Mouse (Mus musculus) heart, postnatal 0 days (tissue): ENCODE data around the gene Myo5c. TPM values are rescaled to one million over a fixed set of nuclear protein-coding genes. Genes with fewer than 3 reads are reported as not detected.

ENCODE experiments used
- ATAC-seq: fragments of 200-750 bp; cut with Nextera tagmentation; 2 replicates; pipeline ENCODE4 v1.8.0; 2017; ENCODE audit warnings: low read depth, moderate number of reproducible peaks, moderate library complexity; ENCODE audit not compliant: insufficient read depth
- DNase-seq: peaks from one replicate; pipeline ENCODE4 v3.0.0-alpha.2; 2016; ENCODE audit warnings: low spot score
- H3K27ac ChIP-seq: fragments of 300-500 bp; sonication (generic); 2 replicates; pipeline ENCODE4 v1.5.1; 2014; ENCODE audit warnings: low read depth, mild to moderate bottlenecking
- H3K27me3 ChIP-seq: fragments of 300-500 bp; sonication (generic); 2 replicates; pipeline ENCODE4 v1.6.1; 2014; ENCODE audit warnings: low read length, mixed read lengths; ENCODE audit not compliant: control insufficient read depth, insufficient read depth
- H3K36me3 ChIP-seq: fragments of 300-500 bp; sonication (generic); replicated peaks from 2 replicates; pipeline ENCODE4 v1.6.1; 2014; ENCODE audit warnings: low read length, mixed read lengths; ENCODE audit not compliant: control insufficient read depth, insufficient read depth
- H3K4me1 ChIP-seq: fragments of 300-500 bp; sonication (generic); 2 replicates; pipeline ENCODE4 v1.6.1; 2014; ENCODE audit warnings: antibody characterized with exemption; ENCODE audit not compliant: control insufficient read depth, insufficient read depth
- H3K4me2 ChIP-seq: fragments of 300-500 bp; sonication (generic); 2 replicates; pipeline ENCODE4 v1.6.1; 2014; ENCODE audit warnings: low read depth, mild to moderate bottlenecking, low read length, moderate library complexity
- H3K4me3 ChIP-seq: fragments of 300-500 bp; sonication (generic); 2 replicates; pipeline ENCODE4 v1.5.1; 2014; ENCODE audit warnings: low read depth, low read length
- H3K9ac ChIP-seq: fragments of 300-500 bp; sonication (generic); replicated peaks from 2 replicates; pipeline ENCODE4 v1.6.1; 2014; ENCODE audit warnings: low read depth, low read length, mixed read lengths
- H3K9me3 ChIP-seq: fragments of 300-500 bp; sonication (generic); replicated peaks from 2 replicates; pipeline ENCODE4 v1.6.1; 2016; ENCODE audit warnings: low read length; ENCODE audit not compliant: control insufficient read depth
- CTCF ChIP-seq: IDR thresholded peaks from 2 replicates; pipeline ENCODE4 v1.5.1; 2016; ENCODE audit warnings: antibody characterized with exemption, control low read depth, low read depth
- EP300 ChIP-seq: IDR thresholded peaks from 2 replicates; pipeline ENCODE4 v1.6.1; 2016; ENCODE audit warnings: antibody characterized with exemption, low read depth
- WGBS: fragments of 180-500 bp; shearing (Covaris S2); extraction: QIAGEN DNeasy Blood & Tissue Kit; methylation state at CpG from one replicate; pipeline ENCODE4 v1.1.7; 2014; 5-methylcytosine and 5-hydroxymethylcytosine counted together
- polyA plus RNA-seq: library from polyadenylated mRNA; unstranded; fragments of >200 nt; fragmentation: Nextera tagmentation; extraction: Ambion mirVana; gene quantifications from 2 replicates; pipeline ENCODE4 v1.2.1, GENCODE M21; 2015
- total RNA-seq: library from RNA; depleted of rRNA; stranded (reverse); fragments of >200 nt; gene quantifications from 2 replicates; pipeline ENCODE4 v1.2.3, GENCODE M21; 2014; ENCODE audit warnings: low replicate concordance

Gene Myo5c
- total and polyA plus RNA-seq, 2 experiments from 2014 or later = 1.5 to 2.1 TPM

DNA sequence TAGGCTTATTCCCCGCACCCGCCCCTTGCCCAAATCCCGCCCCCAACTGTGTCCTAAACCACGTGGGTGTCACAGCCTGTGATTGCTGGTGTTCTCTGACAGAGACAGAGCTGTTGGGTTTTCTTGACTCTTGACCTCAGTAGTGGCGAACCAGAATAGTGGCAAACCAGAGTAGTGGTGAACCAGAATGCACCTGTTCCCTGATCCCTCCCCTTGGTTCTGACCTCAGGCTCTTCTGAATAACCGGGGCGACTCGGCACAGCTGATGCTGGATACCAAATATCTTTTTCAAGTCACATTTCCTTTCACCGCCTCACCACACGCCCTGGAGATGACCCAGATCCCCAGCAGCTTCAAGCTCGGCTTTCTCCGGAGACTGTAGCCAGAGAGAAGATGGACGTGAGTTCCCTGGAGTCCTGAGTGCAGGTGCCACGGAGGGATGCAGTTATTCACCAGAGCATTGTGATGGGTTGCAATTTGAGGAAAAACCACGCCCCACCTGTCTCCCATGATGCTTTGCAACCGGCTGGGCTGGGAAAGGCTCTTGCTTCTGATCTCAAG is 72.0 kb downstream of the Myo5c start:
- TF ChIP-seq EP300 (no peak), CTCF (no peak)

DNA sequence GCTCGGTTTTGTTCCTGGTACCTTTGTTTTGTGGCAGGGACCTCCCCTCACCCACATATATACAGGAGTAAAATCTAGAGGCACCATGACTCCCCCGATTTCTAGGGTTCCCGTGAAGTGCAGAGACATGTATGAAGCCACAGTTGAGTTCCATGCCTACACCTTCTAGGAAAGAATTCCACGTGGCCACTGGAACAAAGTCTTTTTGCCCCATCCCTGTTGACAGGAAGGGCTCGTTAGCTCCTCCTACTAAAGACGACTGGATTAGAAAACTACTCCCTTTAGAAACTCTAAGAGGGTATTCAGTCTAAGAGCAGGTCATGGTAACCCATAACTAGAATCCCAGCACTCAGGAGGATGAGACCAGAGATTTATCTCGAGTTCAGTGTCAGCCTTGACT is 72.5 kb downstream of the Myo5c start:
- no peak for TF ChIP-seq EP300
- TF ChIP-seq CTCF = no peak
- Histone ChIP-seq H3K4me2 (no peak overlapping the region), H3K4me3 (no peak overlapping the region), H3K9ac (no peak overlapping the region), H3K36me3 (no peaks in the 10 kb centered on the region), H3K4me1 (no peaks in the 10 kb centered on the region), H3K27me3 (no peaks in the 10 kb centered on the region), H3K9me3 (no peaks in the 10 kb centered on the region), H3K27ac (no peak overlapping the region)
- 29% methylated on average over 7 of the region's 7 CpGs for WGBS
- ATAC-seq = no peak
- DNase-seq = no peak

More for the DNA sequence above, 72.0 kb downstream of the Myo5c start:
- H3K36me3 ChIP-seq = no peaks in the 10 kb centered on the region
- no peak overlapping the region for H3K9ac ChIP-seq
- H3K4me3 ChIP-seq = no peak overlapping the region
- ATAC-seq (no peak), DNase-seq (no peak)
- WGBS = 28% methylated on average over 16 of the region's 16 CpGs
- H3K27me3 ChIP-seq = no peaks in the 10 kb centered on the region
- no peaks in the 10 kb centered on the region for H3K4me1 ChIP-seq
- no peaks in the 10 kb centered on the region for H3K9me3 ChIP-seq
- H3K27ac ChIP-seq = no peak overlapping the region
- H3K4me2 ChIP-seq = no peak overlapping the region; the same call in 1 of the 2 replicates

GRCm38 (mm10) chr9:75306126-75306898 is 74.5 kb downstream of the Myo5c start, which contains the start of gene Gnb5:
Gene Gnb5 (plus strand): TSS chr9:75306288.
- Histone ChIP-seq H3K27me3 (no peaks in the 10 kb centered on the region), H3K4me3 (no peak within 1 kb of the TSS), H3K4me1 (no peaks in the 10 kb centered on the region), H3K4me2 (no peak within 1 kb of the TSS), H3K9ac (no peak within 1 kb of the TSS), H3K36me3 (no peaks in the 10 kb centered on the region), H3K27ac (no peak within 1 kb of the TSS), H3K9me3 (no peaks in the 10 kb centered on the region)
- no peak for ATAC-seq
- TF ChIP-seq EP300 (no peak), CTCF (no peak)
- no peak for DNase-seq
- WGBS = 82% methylated on average over 11 of the region's 11 CpGs

DNA sequence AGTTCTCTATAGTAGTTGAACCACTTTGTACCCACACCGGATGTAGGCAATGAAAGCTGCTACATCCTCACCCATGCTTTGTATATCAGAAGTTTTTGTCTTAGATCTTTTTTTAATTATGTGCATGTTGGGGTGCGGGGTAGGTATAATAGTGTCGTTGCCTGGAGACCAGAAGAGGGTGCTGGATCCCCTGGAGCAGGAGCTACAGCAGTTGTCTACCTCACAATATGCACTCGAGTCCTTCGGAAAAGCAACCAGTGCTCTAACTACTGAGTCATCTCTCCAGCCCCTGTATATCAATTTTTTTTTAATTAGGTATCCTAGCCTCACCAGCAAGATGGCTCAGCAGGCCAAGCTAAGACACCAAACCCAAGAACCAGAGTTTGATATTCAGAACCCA is 75.2 kb downstream of the Myo5c start:
- TF ChIP-seq CTCF = no peak
- TF ChIP-seq EP300 = no peak
- DNase-seq (no peak), ATAC-seq (no peak)
- no peaks in the 10 kb centered on the region for H3K27me3 ChIP-seq
- no peaks in the 10 kb centered on the region for H3K4me1 ChIP-seq
- no peak overlapping the region for H3K27ac ChIP-seq
- no peaks in the 10 kb centered on the region for H3K36me3 ChIP-seq
- 79% methylated on average over 5 of the region's 5 CpGs for WGBS
- no peak overlapping the region for H3K9ac ChIP-seq
- no peak overlapping the region for H3K4me3 ChIP-seq
- H3K9me3 ChIP-seq = no peaks in the 10 kb centered on the region
- H3K4me2 ChIP-seq = no peak overlapping the region

DNA sequence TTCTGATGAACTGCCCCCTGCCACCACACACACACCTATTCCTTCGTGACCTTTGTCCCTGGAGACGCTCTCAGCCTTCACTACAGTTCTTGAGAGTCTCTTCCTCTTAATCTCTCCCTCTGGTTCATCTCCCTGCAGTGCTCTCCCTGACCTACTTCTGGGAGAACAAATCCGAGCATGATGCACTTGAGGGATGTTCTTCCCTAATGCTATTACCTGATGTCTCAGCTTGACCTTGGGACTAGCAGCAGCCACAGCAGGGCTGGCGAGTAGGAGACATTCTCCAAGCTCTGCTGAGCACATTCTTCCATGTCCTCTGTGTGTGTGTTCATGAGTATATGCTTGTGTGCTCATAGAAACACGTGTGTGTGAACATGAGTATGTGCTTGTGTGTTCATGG is 76.8 kb downstream of the Myo5c start:
- no peaks in the 10 kb centered on the region for H3K4me1 ChIP-seq
- no peak for TF ChIP-seq CTCF
- TF ChIP-seq EP300 = no peak
- H3K27me3 ChIP-seq = no peaks in the 10 kb centered on the region
- 59% methylated on average over 5 of the region's 5 CpGs for WGBS
- H3K9me3 ChIP-seq = no peaks in the 10 kb centered on the region
- no peak overlapping the region for H3K4me2 ChIP-seq
- H3K36me3 ChIP-seq = no peaks in the 10 kb centered on the region
- no peak overlapping the region for H3K4me3 ChIP-seq
- DNase-seq (no peak), ATAC-seq (no peak)
- no peak overlapping the region for H3K9ac ChIP-seq
- H3K27ac ChIP-seq = no peak overlapping the region

DNA sequence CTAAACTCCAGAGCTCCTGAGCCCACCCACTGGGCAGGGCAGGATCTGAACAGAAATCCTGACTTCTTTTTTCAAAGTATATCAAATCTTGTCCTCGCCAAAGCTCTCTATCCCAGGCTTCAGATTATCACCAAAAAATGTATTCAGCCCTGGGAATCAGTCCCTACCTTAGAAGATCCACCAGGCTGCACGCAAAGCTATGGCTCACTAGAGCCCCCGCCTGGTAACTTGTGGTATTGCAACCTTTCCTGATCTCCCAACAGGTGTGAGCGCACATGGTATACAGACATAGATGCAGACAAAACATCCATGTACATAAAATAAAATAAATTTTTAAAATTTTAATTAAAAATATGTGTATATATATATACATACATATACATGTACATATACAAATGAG is 80.2 kb downstream of the Myo5c start:
- H3K4me3 ChIP-seq = no peak overlapping the region
- no peak overlapping the region for H3K9ac ChIP-seq
- no peaks in the 10 kb centered on the region for H3K27me3 ChIP-seq
- no peaks in the 10 kb centered on the region for H3K9me3 ChIP-seq
- TF ChIP-seq EP300 = no peak
- TF ChIP-seq CTCF = peak; percentile 81
- WGBS = 13% methylated on average over 4 of the region's 4 CpGs
- no peak for ATAC-seq
- H3K27ac ChIP-seq = no peak overlapping the region
- H3K4me1 ChIP-seq = no peaks in the 10 kb centered on the region
- no peaks in the 10 kb centered on the region for H3K36me3 ChIP-seq
- no peak overlapping the region for H3K4me2 ChIP-seq
- DNase-seq = peak; percentile 32
